Mouse (Mus musculus): ENCODE measurements at regions not wholly inside any gene's neighbourhood (a gene's known extent, or its start where the extent isn't known, plus 50 kb on each side); places are given as distances from the start of the nearest gene placed in this dataset.

DNA sequence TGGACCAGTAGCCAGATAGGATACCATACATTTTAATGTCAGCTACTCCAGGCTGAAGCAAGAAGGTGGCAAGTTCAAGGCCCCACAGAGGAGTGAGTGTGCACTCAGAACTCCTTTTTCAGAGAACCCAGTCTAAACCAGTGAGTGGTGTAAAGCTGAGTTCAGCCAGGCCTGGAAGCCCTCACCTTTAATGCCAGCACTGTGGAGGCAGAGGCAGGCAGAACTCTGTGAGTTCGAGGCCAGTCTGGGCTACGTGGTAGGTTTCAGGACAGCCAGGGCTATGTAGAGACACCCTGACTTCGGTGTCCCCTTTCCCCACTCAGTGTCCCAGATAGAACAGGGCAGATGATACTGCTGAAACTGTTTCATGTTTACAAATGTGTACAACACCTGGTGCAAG is 157.4 kb upstream of the Rapgef5 start:
- TF ChIP-seq CTCF (IDR thresholded peaks at IDR 0.05; ENCODE audit: extremely low read depth, insufficient read length, insufficient replicate concordance, low read depth, low read length) (no peak), POLR2A (IDR thresholded peaks at IDR 0.05; ENCODE audit: low read depth, low read length) (no peak)
